Mouse (Mus musculus): ENCODE measurements around the gene Ank2. TPM values are rescaled to one million over a fixed set of nuclear protein-coding genes. Genes with fewer than 3 reads are reported as not detected.

Gene Ank2
- polyA plus RNA-seq, 1 experiment from 2014 or later = 4.9 TPM

DNA sequence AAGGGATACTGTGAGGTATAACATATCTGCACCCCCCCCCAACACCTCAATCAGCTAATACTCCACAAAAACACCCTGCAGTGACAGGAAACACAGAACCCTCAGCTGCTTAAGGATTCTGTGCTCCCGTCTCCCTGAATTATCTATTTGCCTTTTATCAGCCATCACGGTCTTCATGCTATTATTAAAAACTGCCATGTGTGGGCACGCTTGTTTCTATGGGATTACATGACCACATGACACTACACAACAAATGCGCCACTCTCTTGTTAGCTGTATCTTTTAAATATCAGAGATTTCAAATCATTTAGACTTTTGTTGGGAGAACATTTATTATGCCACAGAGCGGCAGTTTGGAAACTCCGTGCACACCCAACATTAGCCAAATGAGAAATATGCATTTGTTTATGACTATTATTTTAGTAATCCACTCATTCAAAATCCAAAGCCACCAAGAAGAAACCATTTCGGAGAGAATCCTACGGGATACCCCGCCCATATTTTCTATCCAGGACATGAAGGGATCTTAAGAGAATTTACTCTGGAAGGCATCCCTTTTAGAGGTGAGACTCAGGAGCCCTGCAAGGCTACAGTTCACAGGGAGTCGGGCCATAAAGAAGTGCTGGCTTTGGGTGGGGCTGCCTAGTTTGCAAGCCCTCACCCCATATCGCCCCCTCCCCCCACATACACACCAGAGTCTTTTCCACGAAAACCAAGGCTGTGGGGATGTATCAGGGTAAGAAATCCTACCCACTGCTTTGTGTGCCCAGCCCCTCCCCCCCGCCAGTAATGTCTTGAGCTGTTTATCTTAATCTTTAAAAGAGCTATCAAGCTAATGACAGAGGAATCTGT lies 274.6 kb downstream of the Ank2 start:
- Histone ChIP-seq H3K27ac (no peak overlapping the region), H3K36me3 (no peaks in the 10 kb centered on the region), H3K9ac (no peak overlapping the region), H3K27me3 (peaks cover 12% of the 10 kb centered on the region), H3K4me2 (no peak overlapping the region), H3K4me1 (replicated peaks) (no peaks in the 10 kb centered on the region), H3K4me3 (replicated peaks) (no peak overlapping the region), H3K9me3 (replicated peaks) (no peaks in the 10 kb centered on the region)
- DNase-seq (no peak), ATAC-seq (ENCODE audit: low read depth) (no peak)
- WGBS (ENCODE audit: insufficient replicate concordance) = 55% methylated on average over 13 of the region's 13 CpGs

GRCm38 (mm10) chr3:127222086-127222485 lies 277.1 kb downstream of the Ank2 start:
- 56% methylated on average over 2 of the region's 2 CpGs for WGBS (ENCODE audit: insufficient replicate concordance)
- DNase-seq (no peak), ATAC-seq (ENCODE audit: low read depth) (no peak)

DNA sequence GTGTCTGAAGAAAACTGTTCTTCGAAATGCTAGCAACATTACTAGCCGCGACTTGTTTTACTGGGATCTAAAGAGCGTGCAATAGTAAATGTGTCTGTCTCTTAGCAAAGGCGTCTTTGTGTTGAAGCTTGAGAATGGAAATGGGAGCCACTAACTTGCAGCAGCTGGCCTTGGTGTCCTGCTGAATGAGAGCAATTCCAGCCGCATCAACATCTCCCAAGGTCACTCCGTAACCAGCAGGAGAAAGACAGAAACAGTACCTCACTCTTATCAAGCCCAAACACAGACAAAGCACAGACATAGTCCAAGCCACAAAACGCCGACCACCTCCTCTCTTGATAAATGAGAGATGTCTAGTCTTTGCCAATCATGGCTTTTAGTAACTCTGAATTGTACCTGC lies 278.3 kb downstream of the Ank2 start:
- WGBS (ENCODE audit: insufficient replicate concordance) = 71% methylated on average over 9 of the region's 9 CpGs
- H3K9ac ChIP-seq = no peak overlapping the region
- no peak for ATAC-seq (ENCODE audit: low read depth)
- H3K4me2 ChIP-seq = no peak overlapping the region
- H3K27ac ChIP-seq = no peak overlapping the region
- H3K27me3 ChIP-seq = peaks cover 6% of the 10 kb centered on the region
- no peaks in the 10 kb centered on the region for H3K9me3 ChIP-seq (replicated peaks)
- no peak for DNase-seq
- no peaks in the 10 kb centered on the region for H3K4me1 ChIP-seq (replicated peaks)
- H3K36me3 ChIP-seq = no peaks in the 10 kb centered on the region
- H3K4me3 ChIP-seq (replicated peaks) = no peak overlapping the region

More at GRCm38 (mm10) chr3:127222086-127222485, 277.1 kb downstream of the Ank2 start:
- Histone ChIP-seq H3K4me1 (replicated peaks) (no peaks in the 10 kb centered on the region), H3K27me3 (peaks cover 12% of the 10 kb centered on the region), H3K4me2 (no peak overlapping the region), H3K9me3 (replicated peaks) (no peaks in the 10 kb centered on the region), H3K36me3 (no peaks in the 10 kb centered on the region), H3K27ac (no peak overlapping the region), H3K9ac (no peak overlapping the region), H3K4me3 (replicated peaks) (no peak overlapping the region)

GRCm38 (mm10) chr3:127213534-127213933 lies 285.6 kb downstream of the Ank2 start:
- Histone ChIP-seq H3K4me2 (no peak overlapping the region), H3K9me3 (replicated peaks) (no peaks in the 10 kb centered on the region), H3K27me3 (no peaks in the 10 kb centered on the region), H3K36me3 (no peaks in the 10 kb centered on the region), H3K27ac (no peak overlapping the region), H3K4me3 (replicated peaks) (no peak overlapping the region), H3K9ac (no peak overlapping the region), H3K4me1 (replicated peaks) (no peaks in the 10 kb centered on the region)
- DNase-seq (no peak), ATAC-seq (ENCODE audit: low read depth) (no peak)
- WGBS (ENCODE audit: insufficient replicate concordance) = 56% methylated on average over 5 of the region's 5 CpGs

- ATAC-seq (ENCODE audit: low read depth) (no peak), DNase-seq (no peak)
- no peak overlapping the region for H3K9ac ChIP-seq
- WGBS (ENCODE audit: insufficient replicate concordance) = 52% methylated on average over 3 of the region's 3 CpGs
- H3K4me2 ChIP-seq = no peak overlapping the region
- no peaks in the 10 kb centered on the region for H3K27me3 ChIP-seq
- H3K4me1 ChIP-seq (replicated peaks) = no peaks in the 10 kb centered on the region
- H3K9me3 ChIP-seq (replicated peaks) = no peaks in the 10 kb centered on the region
- no peak overlapping the region for H3K4me3 ChIP-seq (replicated peaks)
- no peaks in the 10 kb centered on the region for H3K36me3 ChIP-seq
- no peak overlapping the region for H3K27ac ChIP-seq
Measured at GRCm38 (mm10) chr3:127211119-127211518, 288.0 kb downstream of the Ank2 start.

GRCm38 (mm10) chr3:127210552-127210951 lies 288.6 kb downstream of the Ank2 start:
- no peak overlapping the region for H3K4me2 ChIP-seq
- no peaks in the 10 kb centered on the region for H3K4me1 ChIP-seq (replicated peaks)
- no peak for ATAC-seq (ENCODE audit: low read depth)
- no peak overlapping the region for H3K27ac ChIP-seq
- no peaks in the 10 kb centered on the region for H3K36me3 ChIP-seq
- WGBS (ENCODE audit: insufficient replicate concordance) = 40% methylated on average over 4 of the region's 4 CpGs
- H3K4me3 ChIP-seq (replicated peaks) = no peak overlapping the region
- no peaks in the 10 kb centered on the region for H3K27me3 ChIP-seq
- no peak overlapping the region for H3K9ac ChIP-seq
- H3K9me3 ChIP-seq (replicated peaks) = no peaks in the 10 kb centered on the region
- DNase-seq = no peak

DNA sequence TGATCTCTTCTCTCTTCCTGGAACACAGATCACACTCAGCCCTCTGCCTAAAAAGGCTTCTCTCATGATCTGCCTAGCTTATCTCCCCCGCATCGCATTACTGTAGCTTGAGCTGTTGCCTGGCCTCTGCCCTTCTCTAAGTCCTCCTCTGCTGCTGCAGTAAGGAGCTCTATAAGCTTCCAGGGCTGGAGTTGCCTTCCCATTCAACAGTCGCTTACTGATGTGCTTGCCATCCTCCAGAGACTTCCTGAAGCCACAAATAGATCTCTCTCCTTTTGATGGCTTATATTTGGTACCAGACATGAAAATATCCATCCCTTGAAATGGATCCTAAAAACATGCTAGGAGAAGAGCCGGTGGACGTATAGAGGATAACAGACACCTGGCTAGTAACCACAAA lies 290.3 kb downstream of the Ank2 start:
- H3K4me2 ChIP-seq = no peak overlapping the region

DNA sequence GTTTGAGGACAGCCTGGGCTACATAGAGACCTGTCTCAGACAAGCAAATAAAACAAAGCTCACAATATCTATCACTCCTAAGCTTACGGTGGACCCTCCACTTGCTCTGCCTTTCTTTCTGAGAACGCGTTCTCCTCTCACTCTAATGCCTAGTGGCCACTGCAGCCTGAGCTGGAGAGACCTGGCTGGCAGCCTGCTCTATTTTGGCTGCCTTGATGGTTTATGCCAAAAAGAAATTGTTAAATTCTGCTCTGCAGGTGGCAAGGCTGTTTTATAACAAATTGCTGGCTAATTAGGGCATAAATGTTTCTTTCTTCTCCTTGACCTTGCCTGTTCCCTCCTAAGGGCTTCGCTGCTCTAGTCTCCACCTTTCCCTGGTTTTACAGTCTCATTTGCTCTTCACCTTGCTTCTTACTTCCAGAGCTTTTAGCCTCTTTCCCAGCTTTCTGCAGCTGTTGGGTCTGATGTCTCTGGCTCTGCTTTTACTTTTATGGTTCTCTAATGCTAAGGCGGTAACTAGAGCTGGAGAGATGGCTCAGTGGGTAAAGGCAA lies 293.2 kb downstream of the Ank2 start:
- DNase-seq (no peak), ATAC-seq (ENCODE audit: low read depth) (no peak)
- WGBS (ENCODE audit: insufficient replicate concordance) = 89% methylated on average over 5 of the region's 5 CpGs
- no peaks in the 10 kb centered on the region for H3K9me3 ChIP-seq (replicated peaks)
- no peaks in the 10 kb centered on the region for H3K4me1 ChIP-seq (replicated peaks)
- H3K27me3 ChIP-seq = no peaks in the 10 kb centered on the region
- no peaks in the 10 kb centered on the region for H3K36me3 ChIP-seq
- H3K4me3 ChIP-seq (replicated peaks) = no peak overlapping the region
- no peak overlapping the region for H3K9ac ChIP-seq
- no peak overlapping the region for H3K27ac ChIP-seq
- H3K4me2 ChIP-seq = no peak overlapping the region

More for the DNA sequence above, 290.3 kb downstream of the Ank2 start:
- Histone ChIP-seq H3K9me3 (replicated peaks) (no peaks in the 10 kb centered on the region), H3K4me3 (replicated peaks) (no peak overlapping the region), H3K9ac (no peak overlapping the region), H3K27ac (no peak overlapping the region), H3K4me1 (replicated peaks) (no peaks in the 10 kb centered on the region), H3K27me3 (no peaks in the 10 kb centered on the region), H3K36me3 (no peaks in the 10 kb centered on the region)
- DNase-seq (no peak), ATAC-seq (ENCODE audit: low read depth) (no peak)
- WGBS (ENCODE audit: insufficient replicate concordance) = 67% methylated on average over 5 of the region's 5 CpGs

- Histone ChIP-seq H3K4me1 (replicated peaks) (no peaks in the 10 kb centered on the region), H3K4me2 (no peak overlapping the region), H3K9me3 (replicated peaks) (no peaks in the 10 kb centered on the region), H3K36me3 (no peaks in the 10 kb centered on the region), H3K9ac (no peak overlapping the region), H3K4me3 (replicated peaks) (no peak overlapping the region), H3K27me3 (no peaks in the 10 kb centered on the region), H3K27ac (no peak overlapping the region)
- ATAC-seq (ENCODE audit: low read depth) (no peak), DNase-seq (no peak)
- WGBS (ENCODE audit: insufficient replicate concordance) = 27% methylated on average over 11 of the region's 11 CpGs
Measured at GRCm38 (mm10) chr3:127202484-127203115, 296.6 kb downstream of the Ank2 start.

- Histone ChIP-seq H3K4me1 (replicated peaks) (no peaks in the 10 kb centered on the region), H3K27me3 (no peaks in the 10 kb centered on the region), H3K27ac (no peak overlapping the region), H3K4me3 (replicated peaks) (no peak overlapping the region), H3K9me3 (replicated peaks) (no peaks in the 10 kb centered on the region), H3K36me3 (no peaks in the 10 kb centered on the region), H3K9ac (no peak overlapping the region), H3K4me2 (no peak overlapping the region)
- DNase-seq = no peak
- ATAC-seq (ENCODE audit: low read depth) = no peak
- WGBS (ENCODE audit: insufficient replicate concordance) = 51% methylated on average over 3 of the region's 3 CpGs
Measured at GRCm38 (mm10) chr3:127200789-127201188, 298.4 kb downstream of the Ank2 start.

- DNase-seq (no peak), ATAC-seq (ENCODE audit: low read depth) (no peak)
- H3K36me3 ChIP-seq = no peaks in the 10 kb centered on the region
- H3K9me3 ChIP-seq (replicated peaks) = no peaks in the 10 kb centered on the region
- H3K4me1 ChIP-seq (replicated peaks) = no peaks in the 10 kb centered on the region
- WGBS (ENCODE audit: insufficient replicate concordance) = 76% methylated on average over 9 of the region's 9 CpGs
- no peak overlapping the region for H3K4me2 ChIP-seq
- no peak overlapping the region for H3K9ac ChIP-seq
- H3K27ac ChIP-seq = no peak overlapping the region
- H3K4me3 ChIP-seq (replicated peaks) = no peak overlapping the region
- no peaks in the 10 kb centered on the region for H3K27me3 ChIP-seq
Measured at GRCm38 (mm10) chr3:127199112-127199665, 300.0 kb downstream of the Ank2 start.

Measured in liver, embryonic 13.5 days (tissue).